Mouse (Mus musculus) cerebellum, adult 18-20 months (tissue): ENCODE results near the gene Gm3460.
"Not testable (repeated sequence)": the region's sequence is repeated elsewhere in the genome, so short reads cannot be mapped to it uniquely, and the experiment has no call there.

Source experiments
- DNase-seq, 2 experiments: peaks; one replicate each; pipeline ENCODE4 v3.0.0; 2021

The Gm3460 gene

GRCm38 (mm10) chr14:6622318-6622717 is at the start of gene Gm3460:
TSS of gene Gm3460 (minus strand) at chr14:6622418.
- DNase-seq, result not testable (repeated sequence)

DNA sequence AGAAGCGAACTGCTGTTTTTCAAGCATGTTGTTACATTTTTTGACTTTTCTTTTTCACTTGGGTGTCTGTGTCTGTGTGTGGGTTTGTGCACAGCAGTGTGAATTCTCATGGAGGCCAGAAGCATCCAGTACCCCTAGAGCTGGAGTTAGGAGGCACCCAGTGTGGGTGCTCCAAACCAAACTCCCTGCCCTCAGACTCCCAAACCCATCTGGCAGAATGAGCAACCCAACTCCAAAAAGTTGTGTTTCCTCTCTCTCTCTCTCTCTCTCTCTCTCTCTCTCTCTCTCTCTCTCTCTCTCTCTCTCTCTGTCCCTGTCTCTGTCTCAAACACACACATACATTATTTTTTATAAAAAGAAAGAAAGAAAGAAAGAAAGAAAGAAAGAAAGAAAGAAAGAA is 15.8 kb downstream of the Gm3460 start:
- DNase-seq, result peak in 1 of 2 experiments; percentile 1

DNA sequence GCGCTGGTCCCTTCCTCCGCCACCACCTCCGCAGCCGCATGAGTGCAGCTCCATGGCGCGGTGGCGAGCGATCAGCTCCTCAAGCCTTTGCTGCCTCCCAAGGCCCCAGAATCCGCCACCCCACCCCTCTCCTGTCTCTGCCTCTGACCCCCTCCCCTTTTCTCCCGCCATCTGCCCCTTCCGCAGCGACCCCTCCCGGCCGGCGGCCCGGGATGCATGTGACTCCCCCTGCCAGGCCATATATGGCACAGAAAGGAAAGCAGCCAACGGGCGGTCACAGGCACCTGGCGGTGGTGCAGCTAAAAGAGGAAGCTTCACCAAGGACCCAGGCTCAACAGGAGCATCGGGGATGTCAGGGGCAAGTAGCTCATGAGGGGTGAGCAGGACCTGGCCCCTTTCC is 17.2 kb downstream of the Gm3460 start:
- peak in 1 of 2 experiments; percentile 12 for DNase-seq

- DNase-seq, result peak in 1 of 2 experiments; percentile 1
These were observed 17.7 kb downstream of the Gm3460 start for GRCm38 (mm10) chr14:6604551-6604950.

DNA sequence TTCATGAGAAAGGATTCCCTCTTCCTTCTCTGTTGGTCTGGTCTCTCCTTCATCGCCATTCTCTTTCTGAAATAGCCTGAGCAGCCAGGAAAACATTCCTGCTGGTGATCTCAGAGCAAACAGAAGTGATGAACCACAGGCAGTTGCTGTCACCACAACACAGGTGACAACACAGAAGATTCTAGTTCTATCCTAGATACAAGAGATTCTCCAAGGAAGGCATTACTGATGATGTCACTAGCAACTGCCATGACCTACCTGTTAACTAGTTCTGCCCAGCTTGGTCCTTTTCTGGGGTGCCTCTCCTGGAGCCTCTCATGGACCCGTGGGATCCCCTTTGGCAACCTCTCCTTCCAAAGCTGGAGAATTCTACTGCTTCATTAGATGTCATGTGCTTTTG is 31.7 kb downstream of the Gm3460 start, which contains the start of gene Gm3629:
Gene Gm3629 (minus strand): TSS at position 101 of the 400 bp plus-strand sequence.
- DNase-seq, result not testable (repeated sequence)
